In the genomic region with DNA sequence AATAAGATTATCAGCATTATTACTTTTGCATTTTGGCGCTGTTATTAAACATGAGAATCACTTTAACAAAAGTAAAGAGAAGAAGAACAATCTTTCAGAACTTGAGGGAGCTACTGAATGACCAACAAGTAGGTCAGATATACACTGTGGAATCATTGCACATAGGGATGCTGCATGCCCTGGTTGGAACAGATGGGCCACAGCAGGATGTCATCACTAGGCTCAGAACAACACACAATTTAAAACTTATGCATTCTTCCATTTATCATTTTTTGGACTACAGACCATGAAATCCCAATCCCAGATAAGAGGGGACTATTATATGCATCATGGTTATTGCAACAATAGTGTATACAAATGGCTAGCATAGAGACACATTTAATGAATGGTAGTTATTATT, we compare ENCODE assay signal across 30 mouse cellular contexts. TPM values are rescaled to one million over a fixed set of nuclear protein-coding genes. Genes with fewer than 3 reads are reported as not detected.
DNase-seq lines count a peak whose midpoint lies in the region; ATAC-seq and TF ChIP-seq lines count a peak whose summit lies in the region.
"Had no signal": no experiment of that assay in that cellular context is flagged by ENCODE, and none has a peak within 500 bp of the region (broad histone marks: within the 10 kb centered on the region; RNA-seq: fewer than 3 reads in every experiment).

No protein-coding gene starts in this region.

- no peaks in the 10 kb centered on the region for H3K27me3 ChIP-seq in midbrain, embryonic 11.5 days (ENCODE audit: control insufficient read depth, insufficient read depth, low read length)
- no peaks in the 10 kb centered on the region for H3K27me3 ChIP-seq in midbrain, embryonic 15.5 days (replicated peaks)
- H3K27me3 ChIP-seq: embryonic facial prominence, embryonic 13.5 days; forebrain, embryonic 12.5 days; forebrain, embryonic 15.5 days; heart, embryonic 12.5 days; heart, embryonic 15.5 days; hindbrain, embryonic 13.5 days; intestine, embryonic 15.5 days had no signal

- ATAC-seq in midbrain, embryonic 11.5 days (ENCODE audit: low FRiP score) = no peak
- no peak for ATAC-seq in midbrain, embryonic 15.5 days (replicated peaks)
- ATAC-seq: activated CD4-positive, CD25-positive, alpha-beta regulatory T cell, adult 4 months; CD4-positive, CD25-positive, alpha-beta regulatory T cell, adult 4 months; forebrain, embryonic 15.5 days; hindbrain, embryonic 16.5 days; intestine, embryonic 15.5 days had no signal

- H3K4me1 ChIP-seq in midbrain, embryonic 11.5 days (ENCODE audit: control insufficient read depth, insufficient read depth, low read length) = no peaks in the 10 kb centered on the region
- 0 out of 2 replicates have a peak, but pooled peaks cover 3% of the 10 kb centered on the region for H3K4me1 ChIP-seq in midbrain, embryonic 15.5 days
- H3K4me1 ChIP-seq in lung, adult 2 months (ENCODE audit: control insufficient read depth, insufficient read depth, low read length) = 0 out of 2 replicates have a peak, but pooled peaks cover 4% of the 10 kb centered on the region
- H3K4me1 ChIP-seq: forebrain, embryonic 12.5 days had no signal

- no peak for TF ChIP-seq POLR2A in lung, adult 2 months (IDR thresholded peaks at IDR 0.05; ENCODE audit: borderline replicate concordance, extremely low read depth, low read depth, low read length)

- no peaks in the 10 kb centered on the region for H3K9me3 ChIP-seq in midbrain, embryonic 11.5 days (ENCODE audit: control insufficient read depth, low read length)
- H3K9me3 ChIP-seq in midbrain, embryonic 15.5 days = no peaks in the 10 kb centered on the region
- H3K9me3 ChIP-seq: embryonic facial prominence, embryonic 10.5 days; embryonic facial prominence, embryonic 13.5 days; forebrain, embryonic 12.5 days; forebrain, embryonic 15.5 days; heart, embryonic 12.5 days; heart, embryonic 15.5 days; hindbrain, embryonic 10.5 days; hindbrain, embryonic 13.5 days; intestine, embryonic 15.5 days had no signal

- H3K4me3 ChIP-seq in midbrain, embryonic 11.5 days (ENCODE audit: low read depth, low read length) = no peak overlapping the region
- H3K4me3 ChIP-seq in midbrain, embryonic 15.5 days = no peak overlapping the region
- no peak overlapping the region for H3K4me3 ChIP-seq in lung, adult 2 months (replicated peaks; ENCODE audit: extremely low read depth, low read depth, low read length)
- H3K4me3 ChIP-seq: embryonic facial prominence, embryonic 10.5 days; embryonic facial prominence, embryonic 13.5 days; erythroblast, embryonic 14.5 days; forebrain, embryonic 12.5 days; forebrain, embryonic 15.5 days; heart, embryonic 12.5 days; heart, embryonic 15.5 days; hindbrain, embryonic 10.5 days; hindbrain, embryonic 13.5 days; intestine, embryonic 15.5 days had no signal

- H3K9ac ChIP-seq in midbrain, embryonic 11.5 days (ENCODE audit: low read length) = no peak overlapping the region
- H3K9ac ChIP-seq in midbrain, embryonic 15.5 days = no peak overlapping the region
- H3K9ac ChIP-seq: embryonic facial prominence, embryonic 13.5 days; forebrain, embryonic 12.5 days; forebrain, embryonic 15.5 days; heart, embryonic 12.5 days; heart, embryonic 15.5 days; hindbrain, embryonic 13.5 days; intestine, embryonic 15.5 days had no signal

- WGBS in midbrain, embryonic 11.5 days = 85% methylated on average over 1 of the region's 1 CpGs
- 100% methylated on average over 1 of the region's 1 CpGs for WGBS in midbrain, embryonic 15.5 days
- 94% methylated on average over 1 of the region's 1 CpGs for WGBS in lung, adult 2 months

- H3K27ac ChIP-seq in midbrain, embryonic 11.5 days (ENCODE audit: low read depth, low read length) = no peak overlapping the region
- no peak overlapping the region for H3K27ac ChIP-seq in midbrain, embryonic 15.5 days
- H3K27ac ChIP-seq: embryonic facial prominence, embryonic 10.5 days; embryonic facial prominence, embryonic 13.5 days; forebrain, embryonic 12.5 days; forebrain, embryonic 15.5 days; heart, embryonic 15.5 days; hindbrain, embryonic 10.5 days; hindbrain, embryonic 13.5 days; intestine, embryonic 15.5 days had no signal

- H3K4me2 ChIP-seq in midbrain, embryonic 11.5 days = no peak overlapping the region
- H3K4me2 ChIP-seq in midbrain, embryonic 15.5 days = no peak overlapping the region
- H3K4me2 ChIP-seq: embryonic facial prominence, embryonic 13.5 days; forebrain, embryonic 12.5 days; forebrain, embryonic 15.5 days; heart, embryonic 12.5 days; heart, embryonic 15.5 days; hindbrain, embryonic 13.5 days; intestine, embryonic 15.5 days had no signal

- TF ChIP-seq CTCF in lung, adult 2 months (IDR thresholded peaks at IDR 0.05; ENCODE audit: insufficient read depth, low read length) = no peak

- DNase-seq in midbrain, embryonic 11.5 days (ENCODE audit: low spot score, missing footprints) = peak; percentile 51
- DNase-seq in cerebellum, adult 18-20 months = peak; percentile 52 to 54
- peak; percentile 55 for DNase-seq in cerebellum, adult 9-10 months
- peak; percentile 46 to 48 for DNase-seq in cerebellum, postnatal 36 days
- no peak for DNase-seq in frontal cortex, postnatal 10 days (ENCODE audit: low spot score in 2 of 2)
- no peak for DNase-seq in embryo, embryonic 10.5 days (ENCODE audit: low spot score)
- no peak for DNase-seq in lung, adult 2 months
- DNase-seq: adrenal gland, postnatal 10 days; adrenal gland, postnatal 36 days; embryo, embryonic 11 days; gastrocnemius, postnatal 25 days; heart, adult 18-20 months; heart, postnatal 10 days; heart, postnatal 36 days; kidney, adult 11 months; kidney, adult 8-10 months had no signal

- no peaks in the 10 kb centered on the region for H3K36me3 ChIP-seq in midbrain, embryonic 11.5 days (ENCODE audit: control insufficient read depth, insufficient read depth, low read length)
- H3K36me3 ChIP-seq in midbrain, embryonic 15.5 days (replicated peaks) = no peaks in the 10 kb centered on the region
- H3K36me3 ChIP-seq: embryonic facial prominence, embryonic 10.5 days; embryonic facial prominence, embryonic 13.5 days; forebrain, embryonic 12.5 days; forebrain, embryonic 15.5 days; heart, embryonic 12.5 days; heart, embryonic 15.5 days; hindbrain, embryonic 10.5 days; hindbrain, embryonic 13.5 days; intestine, embryonic 15.5 days had no signal

RNA-seq across cellular contexts. Expression of a gene that starts 47.6 kb away (rescaled TPM):
- 9.2 and 12.6 TPM in 2 replicates for polyA plus RNA-seq in midbrain, embryonic 11.5 days (2014; fragmentation: Nextera tagmentation; extraction: Ambion mirVana)
- 5.3 and 5.4 TPM in 2 replicates for polyA plus RNA-seq in midbrain, embryonic 15.5 days (2015; fragmentation: Nextera tagmentation; extraction: Ambion mirVana)
- polyA plus RNA-seq in lung, adult 2 months (2012; rRNA removed) = 5.9 and 12.6 TPM in 2 replicates

Comparison
In these comparisons a context has a peak if more than half of its experiments do, and no peak if none do; other contexts are left out.
1. DNase-seq: peak in midbrain, embryonic 11.5 days (single experiment), cerebellum, adult 18-20 months (2 of 2), cerebellum, adult 9-10 months (single experiment) and cerebellum, postnatal 36 days (2 of 2); none in frontal cortex, postnatal 10 days (0 of 2), embryo, embryonic 10.5 days (single experiment) and lung, adult 2 months (single experiment).